Mouse (Mus musculus): ENCODE data around the gene Nf2.

The Nf2 gene

DNA sequence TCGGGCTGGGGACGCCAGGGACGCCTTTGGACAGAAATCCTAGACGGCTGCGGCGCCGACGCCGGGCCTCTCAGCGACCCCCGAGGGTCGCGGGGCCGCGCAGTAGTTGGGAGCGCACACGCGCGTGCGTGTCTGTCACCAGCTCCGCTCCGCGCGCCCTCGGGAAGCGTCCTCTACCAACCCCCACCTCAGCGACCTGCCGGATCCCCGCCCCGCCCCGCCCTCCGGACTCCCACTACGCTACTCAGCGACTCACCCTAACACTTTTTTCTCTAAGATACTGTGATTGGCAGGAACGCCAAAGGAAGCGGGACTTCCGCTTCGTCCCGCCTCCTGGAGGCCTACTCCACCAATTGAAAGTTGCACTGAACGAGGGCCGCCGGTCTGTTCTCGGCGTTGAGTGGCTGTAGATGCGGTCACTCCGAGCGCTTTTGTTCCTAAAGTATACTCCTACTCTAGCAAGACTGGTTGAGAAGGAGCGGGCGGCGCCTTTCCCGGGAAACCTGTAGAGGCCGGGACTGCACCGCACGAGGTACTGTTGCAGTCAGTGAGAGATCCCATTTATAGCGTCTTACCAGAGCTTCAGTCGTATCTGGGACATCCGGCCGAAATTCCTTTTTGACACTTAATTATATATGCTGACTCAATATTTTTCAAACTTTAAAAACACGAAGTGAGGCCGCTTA lies at the start of gene Nf2:
Gene Nf2 (minus strand): TSS at position 279 of the 686 bp plus-strand sequence.
- peak; percentile 100 for DNase-seq (ENCODE audit: low spot score)

DNA sequence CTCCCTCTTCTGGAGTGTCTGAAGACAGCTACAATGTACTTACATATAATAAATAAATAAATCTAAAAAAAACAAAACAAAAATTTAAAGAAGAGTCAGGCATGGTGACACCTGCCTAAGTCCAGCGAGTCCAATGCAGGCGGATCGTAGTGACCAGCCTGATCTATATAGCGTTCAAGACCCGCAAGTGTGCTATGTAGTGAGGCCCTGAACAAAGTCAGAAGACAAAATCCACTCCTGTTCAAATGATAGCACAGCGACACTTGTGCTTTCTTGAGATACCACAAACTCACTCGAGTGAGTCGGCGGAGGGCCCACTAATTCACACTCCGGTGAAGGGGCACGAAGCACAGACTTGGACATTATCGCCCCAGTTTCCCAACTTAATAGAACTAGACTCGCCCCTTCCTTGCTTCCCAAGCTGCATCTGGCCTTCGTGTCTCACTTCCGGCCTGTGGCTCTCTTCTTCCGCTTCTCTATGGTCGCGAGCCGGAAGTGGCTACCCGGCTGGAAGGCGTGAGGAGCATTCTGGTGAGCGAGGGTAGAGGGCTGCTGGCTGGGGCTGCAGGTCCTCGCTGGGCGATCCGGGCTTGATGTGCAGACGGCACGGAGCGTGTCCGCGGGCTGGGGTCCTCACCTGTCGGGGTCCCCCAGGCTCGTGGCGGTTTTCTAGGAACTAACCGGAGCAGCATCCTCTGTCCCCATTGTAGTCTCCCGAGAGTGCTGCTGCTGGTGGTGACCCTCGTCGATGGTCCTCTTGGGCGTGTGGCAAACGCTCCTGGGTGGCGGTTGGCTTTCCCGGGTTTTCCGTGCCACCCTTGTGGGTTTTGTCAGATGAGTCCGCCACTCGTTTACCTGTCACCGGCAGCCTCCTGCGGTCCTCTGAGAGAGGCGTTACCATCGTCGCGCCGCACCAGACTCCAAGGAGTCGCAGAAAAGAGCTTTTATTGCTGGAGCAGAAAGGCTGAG lies 45.8 kb upstream of the Nf2 start, which contains the start of gene Thoc5:
Gene Thoc5 (plus strand): TSS at position 473 of the 969 bp plus-strand sequence.
- peak; percentile 80 for DNase-seq (ENCODE audit: low spot score)

DNA sequence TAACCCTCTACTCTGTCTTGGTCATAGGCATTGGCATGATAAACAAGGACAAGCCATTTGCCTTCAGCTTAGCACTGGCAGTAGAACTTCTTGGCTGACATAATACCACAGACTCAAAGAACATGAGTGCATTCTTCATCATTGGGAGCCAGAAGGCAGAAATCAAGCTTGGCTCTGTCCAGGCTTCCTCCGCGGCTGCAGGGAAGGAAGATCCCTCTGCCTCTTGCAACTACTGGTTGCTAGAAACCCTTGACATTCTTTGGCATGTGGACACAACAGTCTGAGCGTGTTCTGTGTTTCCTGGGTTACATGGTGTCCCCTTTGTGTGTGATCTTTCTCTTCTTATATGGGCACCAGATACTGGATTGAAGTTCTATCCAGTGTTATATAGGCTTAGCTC lies 37.7 kb upstream of the Nf2 start:
- no peak for DNase-seq (ENCODE audit: low spot score)

DNA sequence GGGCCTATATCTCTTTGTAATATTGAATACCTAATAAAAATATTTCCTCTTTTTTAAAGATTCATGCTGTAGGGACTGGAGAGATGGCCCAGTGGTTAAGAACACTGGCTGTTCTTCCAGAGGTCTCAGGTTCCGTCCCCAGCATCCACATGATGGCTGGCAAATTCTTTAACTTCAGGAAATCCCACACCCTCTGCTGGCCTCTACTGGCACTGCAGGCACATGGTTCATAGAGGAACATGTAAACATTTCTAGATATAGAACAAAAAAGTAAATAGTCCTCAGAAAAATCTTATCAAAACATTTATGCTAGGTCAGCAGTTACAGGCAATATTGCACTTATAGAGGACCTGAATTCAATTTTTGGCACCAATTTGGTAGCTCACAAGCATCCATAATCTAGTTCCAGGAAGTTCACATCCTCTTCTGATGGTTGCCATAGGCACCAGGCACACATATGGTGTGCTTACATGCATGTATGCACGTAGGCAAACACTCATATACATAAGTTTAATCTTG lies 36.1 kb upstream of the Nf2 start:
- peak; percentile 22 for DNase-seq (ENCODE audit: low spot score)

DNA sequence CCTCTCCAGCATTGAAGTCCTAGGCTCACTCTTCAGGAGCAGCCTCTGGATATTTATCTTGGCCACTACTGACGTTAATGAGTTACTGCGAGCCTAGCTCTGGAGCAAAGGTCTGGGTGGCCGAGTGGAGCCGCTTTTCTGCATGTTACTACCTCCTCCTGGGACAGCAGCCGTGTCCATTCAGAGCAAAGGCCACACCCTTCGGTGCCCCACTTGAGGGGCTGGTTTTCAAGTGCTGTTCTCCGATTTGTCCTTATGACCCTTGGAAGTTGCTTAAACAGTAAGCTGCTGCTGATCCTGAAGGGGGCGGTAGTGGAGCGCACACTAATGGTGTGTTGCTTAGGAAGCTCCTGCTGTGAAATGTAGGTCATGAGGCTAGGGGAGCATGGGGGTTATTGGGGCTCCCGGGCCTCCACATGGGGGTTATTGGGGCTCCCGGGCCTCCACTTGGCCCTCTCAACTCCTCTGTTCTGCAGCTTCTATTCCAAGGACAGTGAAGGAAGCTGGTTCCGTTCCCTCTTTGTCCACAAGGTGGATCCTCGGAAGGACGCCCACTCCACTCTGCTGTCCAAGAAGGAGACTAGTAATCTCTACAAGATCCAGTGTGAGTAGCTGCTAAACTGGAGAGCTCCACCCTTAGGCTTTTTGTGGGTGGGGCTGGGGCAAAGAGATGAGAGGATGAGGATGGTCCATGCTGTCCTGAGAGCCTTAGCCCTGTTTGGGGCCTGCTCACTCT lies 33.7 kb upstream of the Nf2 start:
- DNase-seq (ENCODE audit: low spot score) = peak; percentile 82

DNA sequence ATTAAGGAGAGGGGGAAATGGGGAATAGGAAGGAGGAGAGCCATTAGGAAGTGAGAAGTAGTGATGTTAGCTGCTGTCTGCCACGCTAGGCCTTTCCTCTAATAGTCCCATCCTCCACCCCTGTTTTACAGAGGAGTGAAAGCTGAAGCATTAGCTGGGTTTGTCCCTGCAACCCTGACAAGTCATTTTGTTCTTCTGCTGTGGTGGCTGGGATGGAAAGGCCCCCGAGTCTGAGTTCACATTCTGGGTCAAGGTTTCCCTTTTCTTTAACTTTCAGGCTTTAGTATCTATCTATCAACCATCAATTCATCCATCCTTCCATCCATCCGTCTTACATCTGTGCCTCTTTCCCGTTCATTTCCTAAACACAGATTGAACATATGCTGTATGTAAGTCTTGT lies 31.8 kb upstream of the Nf2 start:
- no peak for DNase-seq (ENCODE audit: low spot score)

DNA sequence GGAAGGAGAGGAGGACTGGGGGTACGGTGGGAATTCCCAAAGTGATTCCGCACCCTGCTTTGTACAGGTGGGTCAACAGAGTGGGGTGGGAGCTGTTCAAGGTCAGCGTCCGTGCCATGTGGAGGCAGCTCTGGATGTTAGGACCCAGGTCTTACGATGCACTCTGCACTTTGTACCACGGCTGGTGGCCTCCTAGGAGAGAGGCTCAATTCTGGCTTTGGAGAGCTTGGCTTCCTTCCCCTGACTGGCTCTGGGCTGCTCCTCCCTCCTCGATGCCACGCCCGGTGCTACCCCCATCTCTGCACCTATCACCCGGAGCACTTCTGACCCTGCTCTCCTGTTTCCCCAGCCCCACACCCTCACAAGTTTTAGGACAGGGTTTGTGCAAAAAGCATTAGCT lies 25.2 kb upstream of the Nf2 start:
- no peak for DNase-seq (ENCODE audit: low spot score)

DNA sequence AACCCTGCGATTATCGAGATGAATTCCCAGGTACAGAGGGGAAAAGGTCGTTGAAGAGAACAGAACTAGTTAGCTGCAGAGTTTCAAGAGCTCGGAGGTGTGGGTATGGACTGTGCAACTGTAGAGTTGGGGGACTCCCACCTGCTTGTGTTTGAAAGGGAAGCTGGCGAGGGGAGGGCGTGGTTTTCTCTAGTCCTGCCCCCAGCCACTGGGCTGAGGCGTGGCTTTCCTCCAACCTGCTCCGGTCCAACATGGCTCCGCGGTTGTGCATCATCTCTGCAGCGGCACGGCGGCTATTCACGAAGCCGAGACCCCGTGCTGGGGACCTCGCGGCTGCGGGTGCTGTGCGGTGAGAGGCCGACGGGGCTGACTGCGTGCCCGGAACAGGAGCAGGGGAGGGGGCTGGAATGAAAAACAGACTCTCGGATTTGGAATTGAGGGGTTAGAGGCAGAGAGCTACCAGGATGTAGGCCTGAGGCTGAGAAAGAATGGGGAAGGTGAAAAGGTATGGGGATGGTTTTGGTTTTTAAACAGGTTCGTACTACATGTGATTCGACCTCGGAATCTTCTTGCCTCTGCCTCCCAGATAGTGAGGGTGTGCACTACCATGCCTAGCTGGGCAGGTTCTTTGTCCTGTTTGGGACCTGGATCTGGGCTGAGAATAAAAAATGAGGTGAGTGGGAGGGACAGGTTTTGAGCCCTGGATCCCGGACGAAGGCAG lies 24.6 kb upstream of the Nf2 start, which contains the start of gene Nipsnap1:
Gene Nipsnap1 (plus strand): TSS at position 197 of the 721 bp plus-strand sequence.
- DNase-seq (ENCODE audit: low spot score) = peak; percentile 75

DNA sequence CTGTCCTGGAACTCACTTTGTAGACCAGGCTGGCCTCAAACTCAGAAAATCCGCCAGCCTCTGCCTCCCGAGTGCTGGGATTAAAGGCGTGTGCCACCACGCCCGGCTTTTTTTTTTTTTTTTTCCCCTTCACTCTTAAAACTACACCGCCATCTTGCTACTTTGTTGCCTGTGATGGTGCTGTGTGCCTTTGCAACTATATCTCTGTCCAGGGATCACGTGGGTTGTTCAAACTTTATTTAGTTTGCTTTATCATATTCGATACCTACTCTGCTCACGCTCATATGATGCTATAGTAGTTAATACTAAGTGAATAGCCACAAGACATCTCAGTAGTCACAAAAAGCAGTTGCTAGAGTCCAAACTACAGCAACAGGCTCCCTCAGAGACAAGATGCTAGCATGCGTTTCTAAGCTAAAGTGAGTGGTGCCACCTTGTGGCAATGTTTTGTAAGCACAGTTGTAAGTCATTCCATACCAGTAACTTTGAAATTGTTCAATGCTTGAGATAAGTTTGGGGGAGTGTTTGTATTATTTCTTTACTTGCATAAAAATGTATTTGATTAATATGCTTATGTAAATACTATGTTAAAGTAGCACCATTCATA lies 16.4 kb upstream of the Nf2 start:
- peak; percentile 53 for DNase-seq (ENCODE audit: low spot score)

DNA sequence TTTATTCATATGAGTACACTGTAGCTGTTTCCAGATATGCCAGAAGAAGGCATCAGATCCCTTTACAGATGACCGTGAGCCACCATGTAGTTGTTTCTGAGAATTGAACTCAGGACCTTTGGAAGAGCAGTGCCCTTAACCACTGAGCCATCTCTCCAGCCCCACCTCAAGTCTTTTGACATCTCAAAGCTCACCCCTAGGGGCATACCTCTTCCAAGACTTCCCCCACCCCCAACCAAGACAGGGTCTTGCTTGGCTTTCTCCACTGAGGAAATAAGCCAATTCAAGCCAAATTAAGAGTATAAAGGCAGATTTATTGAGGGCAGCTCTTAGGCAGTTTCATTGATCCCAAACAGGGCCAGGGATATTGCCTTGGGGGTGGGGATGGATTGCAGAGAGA lies 13.4 kb upstream of the Nf2 start:
- no peak for DNase-seq (ENCODE audit: low spot score)

DNA sequence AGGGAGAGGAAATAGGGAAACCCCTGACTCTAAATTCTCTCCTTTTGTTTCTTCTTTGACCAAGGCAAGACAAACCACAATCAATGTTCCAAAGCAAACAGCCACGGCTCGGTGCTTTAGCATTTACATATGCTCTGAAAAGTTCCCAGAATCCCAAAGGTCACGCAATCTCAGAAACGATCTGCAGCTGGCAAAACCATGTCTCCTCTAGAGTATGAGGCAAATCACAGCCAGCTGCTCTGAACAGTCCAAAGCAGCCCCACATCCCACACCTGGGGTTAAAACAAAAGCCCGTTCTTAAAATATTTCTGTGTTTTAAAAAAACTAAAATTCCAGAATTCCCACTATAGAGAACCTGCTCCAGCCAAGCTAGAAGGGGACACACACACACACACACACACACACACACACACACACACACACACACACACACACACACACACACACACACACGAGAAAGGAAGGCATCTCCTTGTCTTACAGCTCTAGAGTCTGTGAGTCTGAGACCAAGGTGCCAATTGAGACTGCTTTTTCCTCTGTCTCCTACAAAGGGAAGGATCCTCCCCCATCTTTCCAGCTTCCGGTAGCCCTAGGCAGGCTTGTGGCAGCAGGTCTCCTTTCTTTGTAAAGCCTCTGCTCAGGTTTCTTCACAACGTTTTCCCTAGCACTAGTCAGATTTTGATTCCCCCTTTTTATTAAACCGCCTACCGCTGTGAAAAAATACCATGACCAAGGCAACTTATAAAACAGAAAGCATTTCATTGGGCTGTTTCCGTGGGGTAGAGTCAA lies 12.7 kb upstream of the Nf2 start:
- no peak for DNase-seq (ENCODE audit: low spot score)

DNA sequence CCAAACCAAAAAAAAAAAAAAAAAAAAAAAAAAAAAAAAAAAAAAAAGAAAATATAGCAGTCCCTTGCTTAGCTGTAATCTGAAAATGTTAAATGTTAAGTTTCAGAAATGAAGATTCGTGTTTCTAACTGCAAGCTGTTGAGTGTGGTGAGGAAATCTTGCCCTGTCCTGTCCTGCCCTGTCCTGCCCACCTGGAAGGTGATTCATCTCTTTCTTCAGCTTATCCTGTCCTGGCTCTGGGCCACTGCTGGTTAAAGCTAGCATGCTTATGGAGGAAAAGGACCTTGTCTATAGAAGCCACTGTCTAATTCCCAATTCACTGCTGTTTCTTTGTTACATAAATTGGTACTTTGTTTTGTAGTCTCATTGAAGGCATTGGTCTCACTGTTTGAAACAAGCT lies 11.7 kb upstream of the Nf2 start:
- no peak for DNase-seq (ENCODE audit: low spot score)

DNA sequence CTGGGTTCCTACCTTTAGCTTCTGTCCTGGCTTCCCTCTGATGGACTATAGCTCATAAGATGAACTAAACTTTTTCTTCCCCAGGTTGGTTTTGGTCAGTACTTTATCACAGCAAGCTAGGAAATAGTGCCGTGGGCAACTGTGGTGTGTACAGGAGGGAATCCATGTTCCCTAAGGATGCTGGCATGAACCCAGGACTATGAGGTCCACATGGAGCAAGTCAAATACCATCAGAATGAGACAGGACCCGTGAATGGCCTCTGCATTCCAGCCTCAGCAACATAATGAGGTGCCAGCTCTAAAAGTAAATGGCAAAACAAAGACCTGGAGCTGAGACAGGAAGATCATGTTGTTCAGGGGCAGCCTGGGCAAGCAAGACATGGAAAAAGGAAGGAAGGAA lies 9.1 kb upstream of the Nf2 start:
- no peak for DNase-seq (ENCODE audit: low spot score)

DNA sequence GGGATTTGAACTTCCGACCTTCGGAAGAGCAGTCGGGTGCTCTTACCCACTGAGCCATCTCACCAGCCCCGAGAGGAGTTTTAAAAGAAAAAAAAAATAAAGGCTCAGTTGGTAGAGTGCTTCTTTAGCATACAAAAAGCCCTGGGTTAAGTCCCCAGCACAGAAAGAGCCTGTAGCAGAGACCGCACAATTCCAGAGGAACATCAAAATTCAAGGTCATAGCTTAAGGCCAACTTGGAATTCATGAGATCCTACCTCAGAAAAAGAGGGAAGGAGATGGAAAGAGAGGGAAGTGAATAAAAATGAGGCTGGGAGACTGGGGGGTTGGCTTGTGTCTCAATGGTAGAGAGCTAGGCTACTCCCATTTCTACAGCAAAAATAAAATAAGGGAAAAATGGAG lies 4.8 kb upstream of the Nf2 start:
- DNase-seq (ENCODE audit: low spot score) = no peak

DNA sequence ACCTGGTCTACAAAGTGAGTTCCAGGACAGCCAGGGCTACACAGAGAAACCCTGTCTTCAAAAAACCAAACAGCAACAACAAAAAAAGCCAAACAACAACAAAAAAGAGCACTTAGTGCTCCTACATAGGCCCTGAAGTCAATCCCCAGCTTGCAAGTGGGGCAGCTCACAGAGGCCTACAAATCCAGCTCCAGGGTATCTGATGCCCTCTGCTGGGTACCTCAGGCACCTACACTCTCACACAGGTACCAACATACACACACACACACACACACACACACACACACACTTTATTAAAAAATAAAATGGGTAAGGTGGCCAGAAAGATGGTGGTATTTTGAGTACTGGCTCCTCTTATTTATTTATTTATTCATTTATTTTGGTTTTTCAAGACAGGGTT lies 3.7 kb upstream of the Nf2 start:
- DNase-seq (ENCODE audit: low spot score) = no peak

DNA sequence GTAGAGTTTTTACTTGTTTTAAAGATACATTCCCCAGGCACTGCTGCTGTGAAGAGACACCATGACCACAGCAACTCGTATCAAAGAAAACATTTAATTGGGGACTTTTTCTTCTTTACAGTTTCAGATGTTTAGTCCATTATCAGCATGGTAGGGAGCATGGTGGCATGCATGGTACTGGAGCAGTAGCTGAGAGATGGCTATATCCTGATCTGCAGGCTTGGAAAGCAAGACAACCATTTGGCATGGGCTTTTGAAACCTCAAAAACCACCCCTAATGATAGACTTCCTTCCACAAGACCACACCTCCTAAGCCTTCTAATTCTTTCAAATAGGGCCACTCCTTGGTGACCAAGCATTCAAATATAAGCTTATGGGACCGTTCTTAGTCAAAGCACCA lies 1.1 kb upstream of the Nf2 start:
- DNase-seq (ENCODE audit: low spot score) = no peak

DNA sequence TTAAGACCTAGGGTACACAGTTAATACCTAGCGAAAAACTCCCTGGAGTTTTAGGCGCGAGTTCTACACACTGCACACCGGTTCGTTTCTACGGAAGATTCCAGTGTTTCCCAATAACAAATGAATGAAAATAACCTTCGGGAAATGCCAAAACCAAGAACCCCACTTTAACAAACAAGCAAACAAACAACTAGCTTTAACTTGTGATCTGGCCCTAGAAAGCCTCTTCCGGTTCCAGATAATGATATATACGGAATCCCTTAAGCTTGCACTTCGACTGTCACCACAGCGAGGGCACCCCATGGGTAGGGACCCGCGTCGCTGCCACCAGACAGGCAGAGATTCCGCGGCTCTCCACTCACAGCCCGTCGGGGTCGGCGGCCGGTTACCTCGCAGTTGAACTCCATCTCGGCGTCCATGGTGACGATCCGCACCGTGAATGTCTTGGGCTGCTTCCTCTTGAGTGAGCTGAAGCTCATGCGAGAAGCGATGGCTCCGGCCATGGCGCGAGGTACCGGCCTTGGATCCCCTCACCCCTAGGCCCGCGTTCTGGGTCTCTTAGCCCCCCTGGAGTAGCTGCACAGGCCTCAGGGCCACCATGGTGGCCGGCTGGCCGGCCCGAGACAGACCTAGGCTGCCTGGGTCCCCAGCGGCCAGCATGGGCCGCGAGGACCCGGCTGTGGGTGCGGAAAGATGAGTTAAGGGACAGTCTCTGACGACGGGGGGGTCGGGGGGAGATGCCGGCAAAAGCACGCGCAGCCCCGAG lies 670 bp downstream of the Nf2 start:
- peak; percentile 14 for DNase-seq (ENCODE audit: low spot score)

DNA sequence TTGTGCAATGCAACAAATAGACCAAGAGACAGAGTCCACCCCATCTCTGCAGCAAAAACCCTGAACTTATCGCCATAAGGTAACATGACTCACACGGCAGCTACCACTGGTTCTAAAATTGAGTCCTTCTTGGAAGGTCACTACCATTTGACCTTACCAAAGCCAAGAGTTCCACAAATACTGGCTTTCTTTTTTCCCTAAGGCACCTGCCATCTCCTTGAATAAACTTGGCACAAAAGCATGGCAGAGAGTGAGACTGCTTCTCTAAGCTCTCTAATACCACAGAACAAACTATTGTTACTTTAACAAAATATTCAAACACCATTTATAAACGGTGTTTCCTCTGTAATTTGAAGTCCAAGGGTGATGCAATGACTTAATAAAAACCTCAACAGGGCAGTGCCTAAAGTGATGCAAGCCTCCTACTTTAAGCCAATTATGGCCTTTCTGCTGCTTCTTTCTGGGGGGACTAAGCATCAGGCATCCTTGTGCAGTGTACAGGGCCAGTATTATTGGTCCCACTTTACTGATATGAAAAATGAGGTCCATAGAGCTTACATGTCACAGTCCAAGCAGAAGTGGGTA lies 8.3 kb downstream of the Nf2 start:
- DNase-seq (ENCODE audit: low spot score) = peak; percentile 14

DNA sequence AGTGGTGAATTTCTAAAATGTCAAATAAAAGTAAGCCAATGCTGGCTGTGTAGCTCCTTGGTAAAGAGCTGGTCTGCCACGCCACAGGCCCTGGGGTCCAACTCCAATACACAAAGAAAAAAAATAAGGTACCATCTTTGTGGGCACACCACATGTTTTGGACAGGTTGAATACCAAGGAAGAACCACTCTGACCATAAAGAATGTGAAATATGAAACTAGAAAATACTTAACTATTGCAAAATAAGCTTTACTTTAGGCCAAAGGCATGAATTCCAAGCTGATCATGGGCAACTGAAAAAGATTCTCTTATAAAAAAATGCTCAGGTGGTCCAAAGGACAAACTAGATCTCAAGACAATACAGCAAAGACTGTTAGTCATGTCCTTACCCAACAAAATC lies 11.1 kb downstream of the Nf2 start:
- DNase-seq (ENCODE audit: low spot score) = no peak
